10 mouse cellular contexts compared by ENCODE assay signal in genomic region chr7:137308061-137309060, GRCm38 (mm10). TPM values are rescaled to one million over a fixed set of nuclear protein-coding genes. Genes with fewer than 3 reads are reported as not detected.
DNase-seq lines count a peak whose midpoint lies in the region; ATAC-seq and TF ChIP-seq lines count a peak whose summit lies in the region.
"Had no signal": no experiment of that assay in that cellular context is flagged by ENCODE, and none has a peak within 500 bp of the region (broad histone marks: within the 10 kb centered on the region; RNA-seq: fewer than 3 reads in every experiment).

No protein-coding gene starts in this region.

- peaks cover 14 to 24% of the 10 kb centered on the region in 2 experiments; a peak in 3 of 4 replicates for H3K4me1 ChIP-seq in heart, embryonic 14.5 days (ENCODE audit: control insufficient read depth in 2 of 2, insufficient read depth in 2 of 2, low read length in 2 of 2)
- H3K4me1 ChIP-seq in brown adipose tissue, adult 24 weeks (ENCODE audit: control insufficient read depth, insufficient read depth, insufficient read length, low read length), result peaks cover 15% of the 10 kb centered on the region
- H3K4me1 ChIP-seq in hindbrain, embryonic 11.5 days (replicated peaks; ENCODE audit: control insufficient read depth, insufficient read depth, low read length), result peaks cover 19% of the 10 kb centered on the region; the same call in 1 of the 2 replicates
- H3K4me1 ChIP-seq in midbrain, postnatal 0 days (ENCODE audit: insufficient read depth, low read length), result 0 out of 2 replicates have a peak, but pooled peaks cover 3% of the 10 kb centered on the region

- TF ChIP-seq CTCF in midbrain, postnatal 0 days (IDR thresholded peaks at IDR 0.05), result peak; percentile 76

- no peaks in the 10 kb centered on the region for H3K36me3 ChIP-seq in heart, embryonic 14.5 days (ENCODE audit: control insufficient read depth, insufficient read depth, low read length)
- H3K36me3 ChIP-seq in hindbrain, embryonic 11.5 days (ENCODE audit: control insufficient read depth, insufficient read depth, low read length), result no peaks in the 10 kb centered on the region
- no peaks in the 10 kb centered on the region for H3K36me3 ChIP-seq in midbrain, postnatal 0 days (ENCODE audit: insufficient read depth, low read length)
- H3K36me3 ChIP-seq: liver, embryonic 13.5 days had no signal

- intact Hi-C loops in left cerebral cortex, postnatal 4 days (cut with DNase I), result loop anchor here (5.0 kb wide), 1 partner anchor 821 kb away; no protein-coding TSS in a partner anchor

- no peak overlapping the region for H3K9ac ChIP-seq in heart, embryonic 14.5 days (ENCODE audit: low read length)
- H3K9ac ChIP-seq in hindbrain, embryonic 11.5 days (ENCODE audit: low read depth, low read length), result peak overlapping the region; percentile 90
- peak overlapping the region; percentile 73 for H3K9ac ChIP-seq in midbrain, postnatal 0 days (replicated peaks; ENCODE audit: low read length, poor library complexity, severe bottlenecking)
- H3K9ac ChIP-seq: liver, embryonic 13.5 days had no signal

- peak overlapping the region in 1 of 2 experiments; percentile 43; a peak in 1 of 4 replicates for H3K4me3 ChIP-seq in heart, embryonic 14.5 days (ENCODE audit: control insufficient read depth in 1 of 2, insufficient read depth in 1 of 2, low read depth in 1 of 2, low read length in 2 of 2)
- peak overlapping the region; percentile 99 for H3K4me3 ChIP-seq in brown adipose tissue, adult 24 weeks (ENCODE audit: insufficient read depth, low read depth, low read length)
- peak overlapping the region; percentile 91 for H3K4me3 ChIP-seq in hindbrain, embryonic 11.5 days (ENCODE audit: low read depth, low read length)
- H3K4me3 ChIP-seq in midbrain, postnatal 0 days (ENCODE audit: low read depth, low read length), result peak overlapping the region; percentile 56

- peaks cover 82% of the 10 kb centered on the region for H3K27me3 ChIP-seq in heart, embryonic 14.5 days (ENCODE audit: control insufficient read depth, insufficient read depth, low read length)
- peaks cover 4% of the 10 kb centered on the region for H3K27me3 ChIP-seq in hindbrain, embryonic 11.5 days (ENCODE audit: control insufficient read depth, insufficient read depth, low read length)
- peaks cover 3% of the 10 kb centered on the region; the same call in 1 of the 2 replicates for H3K27me3 ChIP-seq in midbrain, postnatal 0 days (ENCODE audit: insufficient read depth, low read length)

- DNase-seq in heart, adult 18-20 months, result no peak
- DNase-seq in hindbrain, embryonic 11.5 days (ENCODE audit: low spot score), result no peak
- peak; percentile 68 for DNase-seq in midbrain, postnatal 0 days (ENCODE audit: low spot score)
- DNase-seq in adrenal gland, adult 18-20 months (ENCODE audit: low spot score in 2 of 2), result no peak
- no peak for DNase-seq in left cerebral cortex, postnatal 4 days
- DNase-seq: liver, embryonic 13.5 days had no signal

- ATAC-seq in heart, embryonic 14.5 days (ENCODE audit: insufficient number of reproducible peaks, insufficient read depth, low FRiP score, low read depth), result no peak
- ATAC-seq in hindbrain, embryonic 11.5 days (ENCODE audit: low FRiP score), result no peak
- ATAC-seq in midbrain, postnatal 0 days (ENCODE audit: low FRiP score), result no peak
- no peak for ATAC-seq in activated CD4-positive, CD25-positive, alpha-beta regulatory T cell, adult 4 months

- 40% methylated on average over 19 of the region's 19 CpGs for WGBS in heart, embryonic 14.5 days
- whole genome bisulfite sequencing in hindbrain, embryonic 11.5 days, result 14% methylated on average over 19 of the region's 19 CpGs
- WGBS in midbrain, postnatal 0 days, result 29% methylated on average over 19 of the region's 19 CpGs

- H3K9me3 ChIP-seq in heart, embryonic 14.5 days (ENCODE audit: control insufficient read depth, low read length), result no peaks in the 10 kb centered on the region
- H3K9me3 ChIP-seq in hindbrain, embryonic 11.5 days (ENCODE audit: control insufficient read depth, low read length), result no peaks in the 10 kb centered on the region
- no peaks in the 10 kb centered on the region for H3K9me3 ChIP-seq in midbrain, postnatal 0 days (ENCODE audit: low read length)
- H3K9me3 ChIP-seq: liver, embryonic 13.5 days had no signal

- no peak overlapping the region for H3K27ac ChIP-seq in heart, embryonic 14.5 days (replicated peaks in 1 of 2; ENCODE audit: control insufficient read depth in 1 of 2, insufficient read depth in 1 of 2, low read depth in 2 of 2, low read length in 2 of 2)
- peak overlapping the region; percentile 84 for H3K27ac ChIP-seq in brown adipose tissue, adult 24 weeks (replicated peaks; ENCODE audit: low read depth, low read length)
- H3K27ac ChIP-seq in hindbrain, embryonic 11.5 days (ENCODE audit: low read depth, low read length), result peak overlapping the region; percentile 90; the same call in 1 of the 2 replicates
- peak overlapping the region; percentile 74 for H3K27ac ChIP-seq in midbrain, postnatal 0 days (ENCODE audit: low read depth, low read length)
- H3K27ac ChIP-seq: liver, embryonic 13.5 days had no signal

- H3K4me2 ChIP-seq in heart, embryonic 14.5 days (ENCODE audit: low read length), result peak overlapping the region; percentile 97; the same call in 1 of the 2 replicates
- H3K4me2 ChIP-seq in hindbrain, embryonic 11.5 days (replicated peaks; ENCODE audit: low read depth, low read length), result peak overlapping the region; percentile 91
- H3K4me2 ChIP-seq in midbrain, postnatal 0 days (ENCODE audit: low read depth, low read length, poor library complexity, severe bottlenecking), result peak overlapping the region; percentile 72

RNA-seq across cellular contexts. Expression of gene Ebf3, which starts 5.9 kb away (rescaled TPM):
- polyA plus RNA-seq in heart, embryonic 14.5 days (2014; fragmentation: Nextera tagmentation; extraction: Ambion mirVana), result 2.2 and 2.3 TPM in 2 replicates
- total RNA-seq in heart, adult 18-20 months (2021), result 1 to 10 TPM; 4.7 to 5.5 TPM
- polyA plus RNA-seq in brown adipose tissue, adult 24 weeks (2012; ENCODE audit: insufficient read depth, insufficient read length, missing spikeins), result 28.5 and 35.3 TPM in 2 replicates
- polyA plus RNA-seq in hindbrain, embryonic 11.5 days (2014; fragmentation: Nextera tagmentation; extraction: Ambion mirVana), result 14.0 and 15.9 TPM in 2 replicates
- 90.4 and 103 TPM in 2 replicates for total RNA-seq in midbrain, postnatal 0 days (2014; rRNA removed)
- 5.3 and 7.1 TPM in 2 replicates for polyA plus RNA-seq in midbrain, postnatal 0 days (2015; fragmentation: Nextera tagmentation; extraction: Ambion mirVana)
- polyA plus RNA-seq in activated CD4-positive, CD25-positive, alpha-beta regulatory T cell, adult 4 months (2017; shearing (Covaris generic)), result not detected
- total RNA-seq in adrenal gland, adult 18-20 months (2021), result 10 to 100 TPM in 1 of 2 experiments, 1 to 10 TPM in 1; 2.6 to 12.3 TPM
- 1 to 10 TPM; 2.1 to 2.7 TPM for total RNA-seq in left cerebral cortex, postnatal 4 days (2021)
- total RNA-seq: neutrophil, adult 5-6 weeks had no signal

Comparison
In these comparisons a context has a peak if more than half of its experiments do, and no peak if none do; other contexts are left out.
1. H3K27ac ChIP-seq: peak in brown adipose tissue, adult 24 weeks (single experiment), hindbrain, embryonic 11.5 days (single experiment) and midbrain, postnatal 0 days (single experiment); none in heart, embryonic 14.5 days (0 of 2).
2. Peak in every context shown above with its lines, with median percentiles within 50 percentile points of each other: H3K4me2 ChIP-seq.